Mouse (Mus musculus) lung, adult 10 weeks (tissue): ENCODE results near the gene Sec61b. TPM values are rescaled to one million over a fixed set of nuclear protein-coding genes. Genes with fewer than 3 reads are reported as not detected.

Source experiments
- polyA plus RNA-seq: library from polyadenylated mRNA; stranded (reverse); fragments of 350-450 nt; fragmentation: Illumina TruSeq; extraction: RNeasy Lipid Tissue Mini Kit (QIAGEN cat#74804); gene quantifications from one replicate; pipeline ENCODE4 v1.2.3, GENCODE M21; 2014; ENCODE audit warnings: low read depth, low replicate concordance; ENCODE audit not compliant: insufficient read depth

Gene Sec61b
- polyA plus RNA-seq, result 341 TPM

GRCm38 (mm10) chr4:47473968-47474729, at the start of gene Sec61b, which contains the start of gene Alg2:
Gene Sec61b (plus strand): TSS chr4:47474658.
Gene Alg2 (minus strand): TSS chr4:47474333.

Other genes with a start within 250 kb of the Sec61b start
- gene Tgfbr1, start 121.4 kb upstream of the Sec61b start, polyA plus RNA-seq, result 13.4 TPM
- 13.8 TPM for gene Alg2, start 325 bp upstream of the Sec61b start, polyA plus RNA-seq